Mouse (Mus musculus) spleen, adult 2 months (tissue): Measurements from ENCODE around the gene Gmcl1.

Experiments
- CTCF ChIP-seq: fragments of 200-500 bp; IDR thresholded peaks from 2 replicates; pipeline ENCODE4 v1.5.1; 2011; ENCODE audit warnings: mild to moderate bottlenecking, inconsistent platforms; ENCODE audit not compliant: insufficient read depth, insufficient read length, insufficient replicate concordance; ENCODE audit errors: extremely low read depth
- POLR2A ChIP-seq: fragments of 200-500 bp; IDR thresholded peaks from 2 replicates; pipeline ENCODE4 v1.6.1; 2011; ENCODE audit warnings: low read depth, low read length, inconsistent platforms

DNA sequence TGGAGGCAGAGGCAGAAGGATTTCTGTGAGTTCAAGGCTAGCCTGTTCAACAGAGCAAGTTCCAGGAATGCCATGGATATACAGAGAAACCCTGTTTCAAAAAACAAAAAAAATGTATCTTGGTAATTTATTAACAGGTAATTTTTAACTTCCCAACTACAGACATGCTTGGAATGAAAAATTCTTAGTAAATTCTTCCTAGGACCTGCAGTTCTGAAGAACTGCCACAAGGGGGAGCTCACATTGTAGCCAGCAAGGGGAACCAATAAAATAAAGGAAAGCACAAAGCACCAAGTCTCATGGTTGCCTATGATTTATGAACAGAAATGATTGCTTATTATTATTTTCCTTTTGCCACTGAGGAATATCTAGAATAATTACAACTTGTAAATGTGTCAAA lies 14.0 kb upstream of the Gmcl1 start:
- no peak for TF ChIP-seq POLR2A
- peak; percentile 34; the same call in 1 of the 2 replicates for TF ChIP-seq CTCF
